In the genomic region with DNA sequence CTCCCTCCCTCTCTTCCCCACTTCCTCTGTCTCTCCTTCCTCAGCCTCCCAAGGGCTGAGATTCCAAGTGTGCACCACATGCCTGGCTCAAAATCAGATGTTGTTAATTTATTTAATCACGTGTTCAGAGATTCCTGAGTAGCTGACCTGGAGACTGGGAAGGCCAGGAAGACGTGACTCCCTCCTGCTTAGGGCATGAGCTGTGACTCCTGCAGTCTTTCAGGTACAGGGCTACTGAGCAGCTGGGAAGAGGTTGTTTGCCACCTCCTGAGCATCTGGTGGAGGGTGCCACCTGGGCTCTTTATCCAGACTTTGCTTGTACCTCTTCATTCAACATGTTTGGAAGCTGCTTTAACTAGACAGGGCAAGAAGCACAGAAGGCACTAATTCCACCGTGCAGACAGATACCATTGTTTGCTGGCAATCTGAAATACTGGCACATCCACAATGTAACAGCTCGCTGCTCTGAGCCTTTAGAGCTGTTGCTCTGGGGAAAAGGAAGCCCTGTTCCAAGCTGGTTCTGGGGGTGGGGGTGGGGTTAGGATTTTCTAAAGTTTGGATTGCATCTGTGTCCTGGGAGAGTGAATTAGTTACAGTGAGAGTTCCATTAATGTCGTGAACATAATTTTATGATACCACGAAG, we compare ENCODE assay signal across 13 mouse cellular contexts.
DNase-seq lines count a peak whose midpoint lies in the region; ATAC-seq and TF ChIP-seq lines count a peak whose summit lies in the region.
"Had no signal": no experiment of that assay in that cellular context is flagged by ENCODE, and none has a peak within 500 bp of the region (broad histone marks: within the 10 kb centered on the region; RNA-seq: fewer than 3 reads in every experiment).

No protein-coding gene starts in this region.

- WGBS in midbrain, embryonic 14.5 days: 30% methylated on average over 6 of the region's 6 CpGs
- WGBS in liver, embryonic 12.5 days (ENCODE audit: insufficient replicate concordance): 53% methylated on average over 6 of the region's 6 CpGs

- TF ChIP-seq CTCF in brain, embryonic 14.5 days (IDR thresholded peaks at IDR 0.05; ENCODE audit: borderline replicate concordance, extremely low read depth, insufficient read depth, insufficient read length): no peak
- no peak for TF ChIP-seq CTCF in embryonic fibroblast, embryonic 13.5 days (IDR thresholded peaks at IDR 0.05; ENCODE audit: borderline replicate concordance, insufficient read depth, low read length)

- DNase-seq in layer of hippocampus, adult 11-12 months (ENCODE audit: low spot score): peak; percentile 24
- DNase-seq in layer of hippocampus, postnatal 36 days: no peak
- peak; percentile 58 for DNase-seq in brain, embryonic 14.5 days (ENCODE audit: low read depth)
- peak; percentile 48 for DNase-seq in midbrain, embryonic 14.5 days
- DNase-seq in lung, postnatal 25 days (ENCODE audit: low spot score): no peak
- DNase-seq: cerebellum, adult 2 months; gastrocnemius, postnatal 14 days; lung, adult 2 months; right cerebral cortex, postnatal 25 days had no signal

- no peak overlapping the region for H3K4me2 ChIP-seq in midbrain, embryonic 14.5 days (ENCODE audit: low read length)
- no peak overlapping the region for H3K4me2 ChIP-seq in liver, embryonic 12.5 days
- H3K4me2 ChIP-seq: heart, embryonic 15.5 days; limb, embryonic 13.5 days had no signal

- peak overlapping the region; percentile 10 for H3K27ac ChIP-seq in embryonic fibroblast, embryonic 13.5 days (ENCODE audit: insufficient read depth, low read length)
- H3K27ac ChIP-seq in midbrain, embryonic 14.5 days (replicated peaks; ENCODE audit: low read depth, low read length): 0 out of 2 replicates have a peak overlapping the region, but pooled peaks have one; percentile 49
- H3K27ac ChIP-seq in liver, embryonic 12.5 days: no peak overlapping the region
- H3K27ac ChIP-seq: heart, embryonic 15.5 days; limb, embryonic 13.5 days had no signal

- no peaks in the 10 kb centered on the region for H3K9me3 ChIP-seq in midbrain, embryonic 14.5 days (ENCODE audit: control insufficient read depth, low read length)
- no peaks in the 10 kb centered on the region for H3K9me3 ChIP-seq in liver, embryonic 12.5 days (replicated peaks)
- H3K9me3 ChIP-seq: heart, embryonic 15.5 days; limb, embryonic 13.5 days had no signal

- H3K4me1 ChIP-seq in embryonic fibroblast, embryonic 13.5 days (ENCODE audit: control insufficient read depth, insufficient read depth, low read length): peaks cover 5% of the 10 kb centered on the region
- peaks cover 14% of the 10 kb centered on the region for H3K4me1 ChIP-seq in midbrain, embryonic 14.5 days (ENCODE audit: control insufficient read depth, insufficient read depth, low read length)
- H3K4me1 ChIP-seq in liver, embryonic 12.5 days: peaks cover 7% of the 10 kb centered on the region; the same call in 1 of the 2 replicates

- no peaks in the 10 kb centered on the region for H3K36me3 ChIP-seq in midbrain, embryonic 14.5 days (ENCODE audit: control insufficient read depth, insufficient read depth, low read length)
- no peaks in the 10 kb centered on the region for H3K36me3 ChIP-seq in liver, embryonic 12.5 days
- H3K36me3 ChIP-seq: heart, embryonic 15.5 days; limb, embryonic 13.5 days had no signal

- TF ChIP-seq POLR2A in brain, embryonic 14.5 days (IDR thresholded peaks at IDR 0.05; ENCODE audit: borderline replicate concordance, extremely low read depth, insufficient read depth, insufficient read length, poor library complexity, severe bottlenecking): no peak
- no peak for TF ChIP-seq POLR2A in embryonic fibroblast, embryonic 13.5 days (IDR thresholded peaks at IDR 0.05; ENCODE audit: low read depth, low read length)

- H3K27me3 ChIP-seq in midbrain, embryonic 14.5 days (ENCODE audit: control insufficient read depth, insufficient read depth, low read length): no peaks in the 10 kb centered on the region
- H3K27me3 ChIP-seq in liver, embryonic 12.5 days (replicated peaks): 0 out of 2 replicates have a peak, but pooled peaks cover 5% of the 10 kb centered on the region
- H3K27me3 ChIP-seq: heart, embryonic 15.5 days; limb, embryonic 13.5 days had no signal

- no peak for ATAC-seq in midbrain, embryonic 14.5 days (ENCODE audit: low FRiP score, low TSS enrichment)
- no peak for ATAC-seq in liver, embryonic 12.5 days

- no peak overlapping the region for H3K9ac ChIP-seq in midbrain, embryonic 14.5 days (replicated peaks; ENCODE audit: low read length)
- no peak overlapping the region for H3K9ac ChIP-seq in liver, embryonic 12.5 days
- H3K9ac ChIP-seq: heart, embryonic 15.5 days; limb, embryonic 13.5 days had no signal

- H3K4me3 ChIP-seq in embryonic fibroblast, embryonic 13.5 days (ENCODE audit: insufficient read depth, low read length): no peak overlapping the region
- H3K4me3 ChIP-seq in midbrain, embryonic 14.5 days (replicated peaks; ENCODE audit: low read depth, low read length): no peak overlapping the region
- no peak overlapping the region for H3K4me3 ChIP-seq in liver, embryonic 12.5 days
- H3K4me3 ChIP-seq: heart, embryonic 15.5 days; limb, embryonic 13.5 days had no signal

Comparison
In these comparisons a context has a peak if more than half of its experiments do, and no peak if none do; other contexts are left out.
1. DNase-seq: peak in layer of hippocampus, adult 11-12 months (single experiment), brain, embryonic 14.5 days (single experiment) and midbrain, embryonic 14.5 days (single experiment); none in layer of hippocampus, postnatal 36 days (0 of 2) and lung, postnatal 25 days (single experiment).